ENCODE assay signal across 9 mouse cellular contexts in genomic region chr3:145798751-145799188, GRCm38 (mm10). TPM values are rescaled to one million over a fixed set of nuclear protein-coding genes. Genes with fewer than 3 reads are reported as not detected.
DNase-seq lines count a peak whose midpoint lies in the region; ATAC-seq and TF ChIP-seq lines count a peak whose summit lies in the region.
"Had no signal": no experiment of that assay in that cellular context is flagged by ENCODE, and none has a peak within 500 bp of the region (broad histone marks: within the 10 kb centered on the region; RNA-seq: fewer than 3 reads in every experiment).

No protein-coding gene starts in this region.

- CTCF ChIA-PET in Patski (lab: Charles Lee), result interaction anchor here (1.0 to 1.4 kb wide), 7 partner anchors 8 to 36 kb away, joined by 3 to 5 read pairs (median 3); no protein-coding TSS in a partner anchor

- DNase-seq in Patski (ENCODE audit: low read depth, low spot score), result peak; percentile 68
- DNase-seq in heart, adult 11 months, result peak; percentile 96
- DNase-seq in right cerebral cortex, postnatal 36 days (ENCODE audit: low spot score in 2 of 2), result no peak
- DNase-seq: cerebellum, postnatal 36 days had no signal

- in situ Hi-C loops in Patski (cut with MboI; ENCODE audit: low pct_unique_long_range_greater_than_20kb), result no loop called here

- no peak overlapping the region for H3K9ac ChIP-seq in intestine, postnatal 0 days (ENCODE audit: low read depth, low read length)
- H3K9ac ChIP-seq in liver, embryonic 15.5 days, result no peak overlapping the region

- no peak overlapping the region for H3K4me3 ChIP-seq in intestine, postnatal 0 days (ENCODE audit: low read depth, low read length)
- H3K4me3 ChIP-seq in liver, embryonic 15.5 days (replicated peaks), result no peak overlapping the region

- ATAC-seq in Patski, result peak; percentile 95
- peak; percentile 79 for ATAC-seq in intestine, postnatal 0 days
- ATAC-seq in liver, embryonic 15.5 days (ENCODE audit: insufficient read depth), result peak; percentile 69
- ATAC-seq in megakaryocyte, adult 5-6 weeks (ENCODE audit: poor library complexity, severe bottlenecking), result no peak
- ATAC-seq in frontal cortex, adult (ENCODE audit: low TSS enrichment), result no peak

- peak overlapping the region; percentile 33; the same call in 1 of the 2 replicates for H3K4me2 ChIP-seq in intestine, postnatal 0 days (replicated peaks; ENCODE audit: low read depth)
- no peak overlapping the region for H3K4me2 ChIP-seq in liver, embryonic 15.5 days

- no peaks in the 10 kb centered on the region for H3K27me3 ChIP-seq in Patski
- H3K27me3 ChIP-seq in intestine, postnatal 0 days (replicated peaks; ENCODE audit: control insufficient read depth, insufficient read depth, low read length), result no peaks in the 10 kb centered on the region
- no peaks in the 10 kb centered on the region for H3K27me3 ChIP-seq in liver, embryonic 15.5 days

- POLR2A ChIA-PET in Patski (lab: Charles Lee), result interaction anchor here (0.5 to 1.6 kb wide), 3 partner anchors 21 to 149 kb away, joined by 3 to 6 read pairs (median 3); partner anchors contain the start of gene Ccn1

- H3K27ac ChIP-seq in intestine, postnatal 0 days (ENCODE audit: low read depth, low read length), result peak overlapping the region; percentile 54
- H3K27ac ChIP-seq in liver, embryonic 15.5 days (replicated peaks), result peak overlapping the region; percentile 52; the same call in 1 of the 2 replicates

- H3K4me1 ChIP-seq in intestine, postnatal 0 days (replicated peaks; ENCODE audit: control insufficient read depth, insufficient read depth, low read length), result 0 out of 2 replicates have a peak, but pooled peaks cover 4% of the 10 kb centered on the region
- H3K4me1 ChIP-seq in liver, embryonic 15.5 days (replicated peaks), result peaks cover 13% of the 10 kb centered on the region

- TF ChIP-seq CTCF in Patski (IDR thresholded peaks at IDR 0.05), result no peak
- no peak for TF ChIP-seq CTCF in intestine, postnatal 0 days (IDR thresholded peaks at IDR 0.05; ENCODE audit: low read depth)

- WGBS in intestine, postnatal 0 days, result 3% methylated on average over 6 of the region's 6 CpGs
- 5% methylated on average over 6 of the region's 6 CpGs for WGBS in liver, embryonic 15.5 days (ENCODE audit: insufficient replicate concordance)

- no peaks in the 10 kb centered on the region for H3K9me3 ChIP-seq in intestine, postnatal 0 days (ENCODE audit: control insufficient read depth)
- H3K9me3 ChIP-seq in liver, embryonic 15.5 days (replicated peaks), result no peaks in the 10 kb centered on the region

- H3K36me3 ChIP-seq in intestine, postnatal 0 days (ENCODE audit: control insufficient read depth, insufficient read depth), result no peaks in the 10 kb centered on the region
- H3K36me3 ChIP-seq in liver, embryonic 15.5 days (replicated peaks), result no peaks in the 10 kb centered on the region

RNA-seq across cellular contexts. Expression of gene Ddah1, which starts 40.3 kb away (rescaled TPM):
- 138 TPM for polyA plus RNA-seq in Patski (2021)
- polyA plus RNA-seq in intestine, postnatal 0 days (2015; fragmentation: Nextera tagmentation; extraction: Ambion mirVana), result 24.9 and 25.9 TPM in 2 replicates
- polyA plus RNA-seq in liver, embryonic 15.5 days (2015; fragmentation: Nextera tagmentation; extraction: Ambion mirVana), result 44.5 and 47.4 TPM in 2 replicates
- not detected in 2 replicates for total RNA-seq in megakaryocyte, adult 5-6 weeks (2015)
- total RNA-seq in megakaryocyte, adult 5-6 weeks (2017), result not detected in 2 replicates
- total RNA-seq: neutrophil, adult 5-6 weeks had no signal

Comparison
In these comparisons a context has a peak if more than half of its experiments do, and no peak if none do; other contexts are left out.
1. ATAC-seq: peak in Patski (single experiment), intestine, postnatal 0 days (single experiment) and liver, embryonic 15.5 days (single experiment); none in megakaryocyte, adult 5-6 weeks (single experiment) and frontal cortex, adult (single experiment).
2. DNase-seq: peak in Patski (single experiment) and heart, adult 11 months (single experiment); none in right cerebral cortex, postnatal 36 days (0 of 2).